Mouse (Mus musculus) G1E (cell line): ENCODE results near the gene Ablim1.

Experiments
- CTCF ChIP-seq: IDR thresholded peaks from 2 replicates; pipeline ENCODE4 v1.5.1; 2012; ENCODE audit warnings: low read depth, low read length, inconsistent platforms, mixed read lengths
- GATA1 ChIP-seq: IDR thresholded peaks from 2 replicates; pipeline ENCODE4 v1.6.1; 2012; ENCODE audit warnings: borderline replicate concordance, low read length, inconsistent platforms, mixed read lengths
- TAL1 ChIP-seq: conservative IDR thresholded peaks from 2 replicates; pipeline ENCODE4 v1.6.1; 2012; ENCODE audit warnings: low read depth, low read length, inconsistent platforms, mixed read lengths

- TF ChIP-seq CTCF = no peak
- no peak for TF ChIP-seq TAL1
- TF ChIP-seq GATA1 = no peak
These were observed 191.1 kb downstream of the Ablim1 start for GRCm38 (mm10) chr19:57123503-57124137.
